8 mouse cellular contexts compared by ENCODE assay signal in the genomic region with DNA sequence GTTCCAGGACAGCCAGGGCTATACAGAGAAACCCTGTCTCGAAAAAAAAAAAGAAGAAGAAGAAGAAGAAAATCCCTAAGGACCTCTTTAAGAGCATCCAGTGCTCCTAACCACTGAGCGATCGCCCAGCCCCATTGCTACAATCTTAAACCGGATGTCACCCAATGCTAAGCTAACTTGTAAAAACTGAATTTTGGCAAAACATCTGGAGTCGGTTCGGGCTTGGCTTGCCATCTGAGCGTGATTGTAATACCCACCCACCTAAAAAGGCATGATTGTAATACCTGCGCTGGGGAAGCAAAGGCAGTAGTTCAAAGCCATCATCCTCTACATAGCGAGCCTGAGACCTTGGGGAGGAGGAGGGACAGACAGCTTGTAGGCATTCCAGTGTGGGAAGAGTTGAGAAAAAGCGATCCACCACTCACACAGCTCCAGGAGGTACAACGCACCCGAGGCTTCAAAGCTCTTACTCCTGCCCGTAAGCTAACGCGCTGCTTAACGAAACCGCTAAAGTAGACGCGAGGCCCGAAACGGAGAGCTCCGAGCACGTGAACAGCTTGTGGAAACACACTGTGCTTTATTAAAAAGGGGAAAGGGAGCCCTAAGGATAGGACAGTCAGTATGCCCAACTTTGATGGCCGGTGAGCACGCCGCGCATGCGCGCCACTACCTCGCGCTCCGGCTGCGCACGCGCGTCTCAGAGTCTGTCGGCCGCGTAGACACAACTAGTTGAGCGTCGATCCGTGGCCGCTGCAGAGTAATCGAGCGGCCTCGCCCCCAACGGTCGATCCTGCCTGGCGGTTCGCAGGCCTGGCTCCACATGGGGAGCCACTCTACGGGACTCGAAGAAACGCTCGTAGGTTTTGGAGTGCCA. TPM values are rescaled to one million over a fixed set of nuclear protein-coding genes. Genes with fewer than 3 reads are reported as not detected.
DNase-seq lines count a peak whose midpoint lies in the region; ATAC-seq lines count a peak whose summit lies in the region.

Gene Pomt1, plus strand, starts transcription at position 705 of the 874 bp plus-strand sequence.

- H3K4me2 ChIP-seq in forebrain, embryonic 11.5 days (ENCODE audit: low read depth, low read length, severe bottlenecking): peak within 1 kb of the TSS; percentile 76
- H3K4me2 ChIP-seq in heart, embryonic 16.5 days (ENCODE audit: low read depth, low read length): peak within 1 kb of the TSS; percentile 93
- H3K4me2 ChIP-seq in liver, embryonic 15.5 days: peak within 1 kb of the TSS; percentile 89
- H3K4me2 ChIP-seq in neural tube, embryonic 12.5 days (replicated peaks): peak within 1 kb of the TSS; percentile 88

- peak; percentile 93 for ATAC-seq in forebrain, embryonic 11.5 days (replicated peaks; ENCODE audit: low FRiP score)
- peak; percentile 92 for ATAC-seq in heart, embryonic 16.5 days (replicated peaks; ENCODE audit: extremely low read depth, insufficient read depth, low FRiP score)
- peak; percentile 84 for ATAC-seq in liver, embryonic 15.5 days (ENCODE audit: insufficient read depth)
- peak; percentile 92 for ATAC-seq in neural tube, embryonic 12.5 days (ENCODE audit: low FRiP score, low read depth)

- WGBS in forebrain, embryonic 11.5 days: under 1% methylated on average over 54 of the region's 54 CpGs
- WGBS in heart, embryonic 16.5 days: under 1% methylated on average over 54 of the region's 54 CpGs
- under 1% methylated on average over 54 of the region's 54 CpGs for WGBS in liver, embryonic 15.5 days (ENCODE audit: insufficient replicate concordance)
- WGBS in neural tube, embryonic 12.5 days: under 1% methylated on average over 54 of the region's 54 CpGs

- peak within 1 kb of the TSS; percentile 59 for H3K4me3 ChIP-seq in forebrain, embryonic 11.5 days (ENCODE audit: low read depth, low read length)
- H3K4me3 ChIP-seq in heart, embryonic 16.5 days (ENCODE audit: low read length): peak within 1 kb of the TSS; percentile 73
- H3K4me3 ChIP-seq in liver, embryonic 15.5 days (replicated peaks): peak within 1 kb of the TSS; percentile 65
- H3K4me3 ChIP-seq in neural tube, embryonic 12.5 days: peak within 1 kb of the TSS; percentile 62

- H3K9ac ChIP-seq in forebrain, embryonic 11.5 days (ENCODE audit: low read length): peak within 1 kb of the TSS; percentile 77
- peak within 1 kb of the TSS; percentile 83 for H3K9ac ChIP-seq in heart, embryonic 16.5 days (ENCODE audit: low read length)
- peak within 1 kb of the TSS; percentile 80 for H3K9ac ChIP-seq in liver, embryonic 15.5 days
- H3K9ac ChIP-seq in neural tube, embryonic 12.5 days: peak within 1 kb of the TSS; percentile 74

- peak within 1 kb of the TSS; percentile 75 for H3K27ac ChIP-seq in forebrain, embryonic 11.5 days (ENCODE audit: low read depth, low read length)
- H3K27ac ChIP-seq in heart, embryonic 16.5 days (ENCODE audit: low read length): peak within 1 kb of the TSS; percentile 93
- H3K27ac ChIP-seq in liver, embryonic 15.5 days (replicated peaks): peak within 1 kb of the TSS; percentile 86
- peak within 1 kb of the TSS; percentile 51; the same call in 1 of the 2 replicates for H3K27ac ChIP-seq in neural tube, embryonic 12.5 days

- H3K9me3 ChIP-seq in forebrain, embryonic 11.5 days (ENCODE audit: control insufficient read depth, low read length): no peaks in the 10 kb centered on the region
- H3K9me3 ChIP-seq in heart, embryonic 16.5 days (replicated peaks; ENCODE audit: control insufficient read depth, low read length): no peaks in the 10 kb centered on the region
- no peaks in the 10 kb centered on the region for H3K9me3 ChIP-seq in liver, embryonic 15.5 days (replicated peaks)
- H3K9me3 ChIP-seq in neural tube, embryonic 12.5 days: no peaks in the 10 kb centered on the region

- peaks cover 8% of the 10 kb centered on the region for H3K36me3 ChIP-seq in forebrain, embryonic 11.5 days (ENCODE audit: control insufficient read depth, insufficient read depth, low read length)
- H3K36me3 ChIP-seq in heart, embryonic 16.5 days (ENCODE audit: control insufficient read depth, insufficient read depth): peaks cover 18% of the 10 kb centered on the region
- H3K36me3 ChIP-seq in liver, embryonic 15.5 days (replicated peaks): peaks cover 45% of the 10 kb centered on the region
- peaks cover 36% of the 10 kb centered on the region for H3K36me3 ChIP-seq in neural tube, embryonic 12.5 days

- H3K27me3 ChIP-seq in forebrain, embryonic 11.5 days (ENCODE audit: control insufficient read depth, insufficient read depth, low read length): no peaks in the 10 kb centered on the region
- no peaks in the 10 kb centered on the region for H3K27me3 ChIP-seq in heart, embryonic 16.5 days (ENCODE audit: control insufficient read depth, insufficient read depth, low read length)
- H3K27me3 ChIP-seq in liver, embryonic 15.5 days: no peaks in the 10 kb centered on the region
- H3K27me3 ChIP-seq in neural tube, embryonic 12.5 days (replicated peaks): no peaks in the 10 kb centered on the region

- H3K4me1 ChIP-seq in forebrain, embryonic 11.5 days (replicated peaks; ENCODE audit: control insufficient read depth, insufficient read depth, low read length): peaks cover 6% of the 10 kb centered on the region; the same call in 1 of the 2 replicates
- peaks cover 22% of the 10 kb centered on the region for H3K4me1 ChIP-seq in heart, embryonic 16.5 days (ENCODE audit: control insufficient read depth, insufficient read depth, low read length)
- peaks cover 43% of the 10 kb centered on the region for H3K4me1 ChIP-seq in liver, embryonic 15.5 days (replicated peaks)
- H3K4me1 ChIP-seq in neural tube, embryonic 12.5 days: peaks cover 16% of the 10 kb centered on the region

- peak; percentile 85 to 86 for DNase-seq in CD8-positive naive resting alpha-beta T cell, adult 2 months (ENCODE audit: low read depth in 2 of 2, low spot score in 2 of 2)
- peak; percentile 87 for DNase-seq in c-Kit-positive CD71-negative TER-119-negative erythroid progenitor cells, embryonic 14.5 days (ENCODE audit: low read depth)
- DNase-seq in forebrain, embryonic 11.5 days (ENCODE audit: low spot score): peak; percentile 97
- peak; percentile 92 to 94 for DNase-seq in kidney, postnatal 36 days
- peak; percentile 89 for DNase-seq in telencephalon, adult 2 months (ENCODE audit: low read depth, low spot score)

RNA-seq across cellular contexts. Expression of gene Pomt1, which starts in this region (rescaled TPM):
- polyA plus RNA-seq in forebrain, embryonic 11.5 days (2014; fragmentation: Nextera tagmentation; extraction: Ambion mirVana): 26.3 and 33.3 TPM in 2 replicates
- polyA plus RNA-seq in heart, embryonic 16.5 days (2015; fragmentation: Nextera tagmentation; extraction: Ambion mirVana): 19.2 and 20.5 TPM in 2 replicates
- 11.9 and 14.9 TPM in 2 replicates for polyA plus RNA-seq in liver, embryonic 15.5 days (2015; fragmentation: Nextera tagmentation; extraction: Ambion mirVana)
- 23.2 and 23.5 TPM in 2 replicates for polyA plus RNA-seq in neural tube, embryonic 12.5 days (2016; fragmentation: Nextera tagmentation; extraction: Ambion mirVana)

Comparison
In these comparisons a context has a peak if more than half of its experiments do, and no peak if none do; other contexts are left out.
1. Peak in every context shown above with its lines: DNase-seq, ATAC-seq, H3K4me3 ChIP-seq and H3K27ac ChIP-seq.